Mouse (Mus musculus): ENCODE data around the gene Rrp9.

GRCm38 (mm10) chr9:106519433-106519832 is 43.7 kb downstream of the Rrp9 start:
- TF ChIP-seq CTCF (IDR thresholded peaks at IDR 0.05; ENCODE audit: extremely low read depth, insufficient read length, insufficient replicate concordance, low read depth, low read length) = no peak
- TF ChIP-seq POLR2A (IDR thresholded peaks at IDR 0.05; ENCODE audit: low read depth, low read length) = no peak

All from small intestine, adult 2 months (tissue).